Mouse (Mus musculus) mouse embryonic stem cell (cell line): ENCODE measurements around the gene Fam102a.

Experiments
- in situ Hi-C, 2 experiments: fragments of 300-500 bp; cut with MboI; formaldehyde crosslinking; loops; 1 replicate in 1 of 2; 3 replicates in 1 of 2; pipeline ENCODE4 v1.14.3; 2019 to 2020; ENCODE audit warnings: low sequenced_read_pairs in 2 of 2, low pct_unique_long_range_greater_than_20kb in 1 of 2, mixed read lengths in 1 of 2; ENCODE audit not compliant: unreplicated experiment in 1 of 2

Gene Fam102a

DNA sequence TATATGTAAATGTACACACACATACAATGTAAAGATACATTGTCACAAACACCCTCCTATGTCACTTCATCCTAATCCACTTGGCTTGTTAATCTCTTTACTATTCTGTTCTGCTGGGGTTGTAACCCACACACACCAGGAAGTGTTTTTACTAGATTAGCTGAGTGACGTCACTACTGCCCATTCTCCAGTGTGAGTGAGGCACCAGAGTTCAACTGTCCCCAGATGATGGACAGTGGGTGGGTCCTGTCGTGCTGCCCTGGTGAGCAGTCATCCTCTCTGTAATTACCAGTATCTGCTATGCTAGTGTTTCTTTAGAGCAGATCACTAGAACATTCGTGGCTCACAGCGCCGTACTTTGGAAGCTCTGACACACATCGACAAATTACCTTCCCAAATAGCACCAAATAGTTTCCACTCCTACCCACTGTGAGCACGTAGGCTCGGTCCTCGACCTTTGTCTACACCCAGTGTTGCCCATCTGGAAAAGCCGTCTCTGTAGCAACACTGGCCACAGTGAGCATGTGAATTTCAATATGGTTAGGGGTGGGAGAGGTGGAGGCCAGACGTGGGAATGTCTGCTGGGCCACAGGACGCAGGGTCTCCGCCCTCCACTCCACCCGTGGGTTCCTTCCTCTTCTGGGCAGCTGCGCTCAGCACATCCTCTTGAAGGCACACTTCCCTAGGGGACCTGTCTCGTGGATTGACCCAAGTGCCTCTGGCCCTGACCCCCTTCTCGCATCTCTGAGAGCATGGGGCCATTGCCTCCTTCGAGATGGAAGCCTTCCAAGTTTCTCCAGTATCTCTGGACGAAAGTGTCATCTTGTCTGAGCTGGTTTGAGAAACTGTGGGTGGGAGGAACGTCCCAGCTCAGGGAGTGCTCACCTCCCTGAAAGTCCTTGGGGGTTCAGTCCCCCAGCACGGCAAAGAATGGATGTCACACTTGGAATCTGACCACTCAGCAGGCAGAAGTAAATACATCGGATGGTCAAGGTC lies 28.2 kb upstream of the Fam102a start:
- in situ Hi-C loops: no loop called here

DNA sequence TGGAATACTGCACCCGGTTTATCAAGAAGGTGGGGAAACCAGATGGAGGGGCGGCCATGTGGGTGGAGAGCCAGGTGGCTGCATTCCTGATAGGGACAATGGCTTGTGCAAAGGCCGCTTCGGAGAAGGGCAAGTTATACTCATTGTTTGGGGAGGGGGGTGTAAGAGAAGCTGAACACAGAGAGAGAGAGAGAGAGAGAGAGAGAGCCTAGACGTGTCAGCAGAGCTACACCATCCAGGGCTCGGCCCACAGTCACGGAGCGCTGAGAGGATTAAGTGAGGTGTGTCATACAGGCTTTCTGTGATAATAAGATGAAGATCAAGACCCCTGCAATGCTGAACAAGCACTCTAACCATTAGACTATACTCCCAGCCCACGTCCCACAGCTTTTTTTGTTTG lies 27.2 kb upstream of the Fam102a start:
- in situ Hi-C loops: no loop called here

DNA sequence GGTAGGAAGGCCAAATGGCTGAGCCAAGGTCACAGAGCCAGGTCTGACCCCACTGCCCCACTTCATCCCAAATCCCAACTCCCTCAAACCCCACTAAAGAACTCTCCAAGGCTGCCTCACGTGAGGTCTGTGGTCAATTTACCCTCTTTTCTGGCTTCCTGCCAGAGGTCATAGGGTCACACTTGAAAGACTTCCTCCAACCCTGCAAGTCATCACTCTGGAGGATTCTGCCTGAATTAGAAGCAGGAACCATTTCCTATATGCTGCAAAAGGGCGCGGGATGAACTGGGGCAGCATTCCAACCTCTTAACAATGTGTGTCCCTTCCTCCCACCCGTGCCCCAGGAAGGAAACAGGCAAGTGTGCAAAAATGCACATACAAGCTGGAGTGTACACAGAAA lies 25.8 kb upstream of the Fam102a start:
- in situ Hi-C loops: no loop called here

DNA sequence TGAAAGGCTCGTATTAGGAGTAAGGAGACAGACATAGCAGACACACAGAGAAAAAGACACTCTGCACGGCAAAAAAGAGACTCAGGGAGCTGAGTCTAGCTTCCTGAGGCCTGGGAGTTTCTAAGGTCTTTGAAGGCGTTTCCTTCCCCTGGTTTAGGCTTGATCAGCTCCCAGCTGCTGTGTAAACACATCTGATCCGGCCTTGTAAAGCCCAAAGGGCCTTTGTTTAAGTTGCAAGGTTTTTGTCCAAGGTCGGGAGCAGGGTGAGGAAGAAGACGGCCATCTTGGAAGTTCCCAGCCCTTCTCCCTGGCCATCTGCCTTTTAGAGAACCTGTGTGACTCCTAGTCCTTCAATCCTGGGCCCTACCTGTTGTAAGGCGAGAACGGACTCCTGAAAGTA lies 25.2 kb upstream of the Fam102a start:
- in situ Hi-C loops: no loop called here

DNA sequence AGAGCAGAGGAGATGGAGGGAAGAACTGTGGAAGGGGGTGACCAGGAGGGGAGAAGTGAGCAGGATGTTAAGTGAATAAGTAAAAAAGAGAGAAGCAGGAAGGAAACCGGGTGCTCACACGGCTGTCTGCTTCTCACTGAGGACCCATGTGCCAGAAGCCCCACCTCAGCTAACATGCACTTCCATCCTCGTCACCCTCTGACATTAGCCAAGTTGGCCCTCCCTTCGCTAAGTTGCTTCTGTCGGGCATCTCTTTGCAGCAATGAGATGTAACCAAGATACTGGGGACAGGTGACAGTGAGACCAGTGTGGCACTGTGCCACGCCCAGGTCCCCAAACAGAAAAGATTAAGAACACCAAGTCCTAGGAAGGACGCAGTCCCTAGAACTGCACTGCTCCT lies 22.5 kb upstream of the Fam102a start:
- in situ Hi-C loops: no loop called here

DNA sequence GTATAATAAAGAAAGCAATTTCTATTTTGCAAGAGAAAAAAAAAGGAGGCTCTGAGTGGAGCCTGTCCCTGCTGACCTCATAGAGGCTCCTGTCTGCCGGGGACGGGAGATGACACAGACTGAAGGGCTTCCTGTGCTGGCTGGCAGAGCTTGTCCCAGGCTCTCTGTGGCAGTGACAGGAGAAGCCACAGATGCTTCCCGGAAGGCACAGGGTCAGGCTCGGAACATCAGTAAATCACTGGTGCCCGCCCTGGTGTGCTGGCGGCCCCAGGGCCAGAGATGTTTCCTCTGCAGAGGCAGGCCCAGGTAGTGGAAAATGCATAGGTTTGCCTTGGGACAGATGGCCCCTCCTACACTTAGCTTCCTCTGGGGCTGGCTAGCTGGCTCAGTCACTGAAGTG lies 20.8 kb upstream of the Fam102a start:
- in situ Hi-C loops: no loop called here

DNA sequence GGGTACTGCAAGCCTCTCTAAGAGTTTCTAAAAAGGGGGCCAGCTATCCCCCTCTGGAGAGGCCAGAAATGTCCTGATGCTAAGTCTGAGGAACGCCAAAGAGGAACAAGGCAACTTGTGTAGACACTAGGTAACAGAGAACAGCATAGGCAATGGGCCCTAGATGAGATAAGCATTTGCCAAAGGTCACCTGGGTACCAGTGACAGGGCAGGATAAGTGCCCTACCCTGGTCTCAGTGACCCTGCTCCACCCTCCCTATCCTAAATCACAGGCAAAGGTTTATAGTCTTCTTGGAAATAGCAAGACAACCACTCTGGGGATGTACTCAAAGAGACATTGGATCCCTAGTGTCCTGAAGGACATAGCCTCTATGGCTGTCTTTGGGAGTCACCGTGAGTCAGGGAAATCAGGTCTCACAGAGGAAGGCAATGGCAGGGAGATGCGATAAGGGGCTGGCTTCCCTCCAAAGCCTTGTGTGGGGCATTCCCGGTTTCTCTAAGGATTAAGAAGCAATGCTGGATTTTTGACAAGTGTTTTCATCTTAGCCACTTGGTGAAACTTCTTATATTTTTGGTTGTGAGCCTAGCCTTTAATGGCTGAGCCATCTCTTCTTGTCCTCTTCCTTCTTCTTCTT lies 17.8 kb upstream of the Fam102a start:
- in situ Hi-C loops: no loop called here

DNA sequence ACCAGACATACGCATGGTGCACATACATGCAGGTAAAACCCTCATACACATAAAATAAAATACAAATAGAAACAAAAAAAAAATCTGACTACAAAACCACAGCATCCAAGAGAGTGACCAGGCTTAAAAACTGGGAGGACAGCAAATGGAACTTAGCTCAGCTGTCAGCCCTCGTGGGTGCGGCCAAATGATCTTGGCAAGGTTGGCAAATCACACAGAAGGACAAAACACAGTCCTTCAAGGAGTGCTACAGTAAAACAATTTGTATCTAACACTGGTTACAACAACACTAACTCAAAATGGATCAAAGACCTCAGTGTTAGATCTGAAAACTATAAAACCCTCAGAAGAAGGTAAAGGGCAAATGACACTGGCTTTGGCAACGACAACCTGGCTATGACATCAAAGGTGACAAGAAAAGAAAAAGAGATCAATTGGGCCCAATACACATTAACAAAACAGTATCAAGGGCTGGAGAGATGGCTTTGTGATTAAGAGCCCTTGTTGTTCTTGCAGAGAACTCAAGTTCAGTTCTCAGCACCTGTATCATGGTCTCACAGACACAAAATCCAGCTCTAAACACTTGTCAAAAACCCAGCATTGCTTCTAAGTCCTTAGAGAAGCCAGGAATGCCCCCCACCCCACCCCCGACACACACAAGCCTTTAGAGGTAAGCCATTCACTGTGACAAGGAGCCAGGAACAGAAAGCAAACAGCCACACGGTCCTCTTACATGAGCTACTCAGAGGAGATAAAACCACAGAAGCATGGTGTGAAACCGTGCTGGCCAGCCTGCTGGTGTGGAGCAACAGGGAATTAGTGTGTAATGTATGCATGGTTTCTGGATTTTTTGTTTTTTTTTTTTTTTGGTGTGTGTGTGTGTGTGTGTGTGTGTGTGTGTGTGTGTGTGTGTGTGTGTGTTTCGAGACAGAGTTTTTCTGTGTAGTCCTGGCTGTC lies 14.8 kb upstream of the Fam102a start:
- in situ Hi-C loops: no loop called here

DNA sequence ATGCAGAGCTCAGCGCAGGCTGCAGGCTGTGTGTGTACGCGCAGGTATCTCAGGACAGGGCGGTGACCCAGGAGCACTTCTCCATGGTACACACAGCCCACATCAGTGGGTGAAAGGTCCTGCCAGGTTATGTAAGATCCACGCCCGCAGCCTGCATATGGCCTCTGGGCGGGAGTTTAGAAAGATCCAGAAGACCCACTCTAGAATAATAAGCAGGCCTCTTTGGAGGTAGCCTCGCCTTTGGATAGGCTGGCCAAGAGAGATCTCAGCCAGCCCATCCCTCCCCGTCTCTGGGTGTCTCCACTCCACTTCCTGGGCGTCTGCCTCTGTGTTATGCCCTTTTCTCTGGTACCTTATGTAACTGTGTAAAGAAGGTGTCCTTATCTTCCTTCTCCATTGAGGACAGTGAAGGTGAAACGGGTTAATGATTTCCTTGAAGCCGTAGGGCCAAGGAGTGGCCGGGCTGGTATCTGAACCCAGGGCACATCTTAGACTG lies 10.5 kb upstream of the Fam102a start:
- in situ Hi-C loops: no loop called here

DNA sequence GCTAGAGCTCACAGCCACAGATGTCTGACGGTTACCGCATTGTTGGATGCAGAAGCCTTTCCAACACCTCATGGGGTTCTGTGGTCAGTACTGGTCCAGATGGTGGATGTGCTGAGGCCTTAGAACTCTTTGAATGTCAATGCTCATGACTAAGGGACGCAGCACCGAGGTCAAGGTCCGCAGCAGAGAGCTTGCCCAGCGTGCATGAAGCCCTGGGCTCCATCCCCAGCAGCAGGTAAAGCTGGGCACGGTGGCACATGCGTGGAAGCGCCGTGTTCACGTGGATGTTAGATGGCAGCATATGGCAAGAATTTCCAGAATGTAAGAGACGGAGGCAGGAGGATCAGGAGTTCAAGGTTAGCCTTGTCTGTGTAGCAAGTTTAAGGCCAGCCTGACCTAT lies 9.3 kb upstream of the Fam102a start:
- in situ Hi-C loops: no loop called here

DNA sequence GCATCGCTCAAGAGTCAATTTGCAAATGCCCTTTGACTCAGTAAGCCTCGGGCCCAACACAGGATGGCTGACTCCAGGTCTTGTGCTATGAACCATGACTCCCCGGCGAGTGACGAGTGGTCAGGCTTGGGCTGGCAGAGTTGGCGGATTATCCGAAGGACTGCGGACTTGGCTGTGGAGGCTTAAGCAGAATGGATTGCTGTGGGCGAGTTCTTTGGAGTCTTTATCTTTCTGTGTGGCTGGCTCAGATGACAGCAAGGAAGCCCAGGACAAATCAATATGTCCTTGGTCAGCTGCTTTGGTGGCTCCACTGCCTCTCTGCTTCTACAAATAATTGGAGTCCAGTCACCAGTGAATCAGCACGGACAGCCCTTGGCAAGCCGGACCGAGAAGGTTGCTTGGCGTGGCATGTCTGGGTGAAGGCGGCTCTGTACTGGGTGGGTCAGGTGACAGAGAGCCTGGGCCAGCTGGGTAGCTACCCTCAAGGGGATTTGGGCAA lies 7.6 kb upstream of the Fam102a start:
- in situ Hi-C loops: no loop called here

DNA sequence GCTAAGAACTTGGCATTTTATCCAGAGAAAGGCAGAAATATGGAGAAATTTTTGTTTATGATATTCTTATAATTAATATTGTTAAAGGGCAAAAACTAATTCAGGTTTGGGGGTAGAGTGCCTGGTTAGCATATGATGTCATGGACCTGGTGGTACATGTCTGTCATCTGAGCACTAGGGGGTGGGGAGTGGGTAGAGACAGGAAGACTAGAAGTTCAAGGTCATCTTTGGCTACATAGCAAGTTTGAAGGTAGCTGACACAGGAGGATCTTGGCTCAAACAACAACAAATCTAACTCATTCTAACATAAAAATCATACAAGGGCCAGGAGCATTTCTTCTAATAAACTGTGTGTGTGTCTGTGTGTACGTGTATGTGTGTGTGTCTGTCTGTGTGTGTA lies 6.8 kb upstream of the Fam102a start:
- in situ Hi-C loops: no loop called here

DNA sequence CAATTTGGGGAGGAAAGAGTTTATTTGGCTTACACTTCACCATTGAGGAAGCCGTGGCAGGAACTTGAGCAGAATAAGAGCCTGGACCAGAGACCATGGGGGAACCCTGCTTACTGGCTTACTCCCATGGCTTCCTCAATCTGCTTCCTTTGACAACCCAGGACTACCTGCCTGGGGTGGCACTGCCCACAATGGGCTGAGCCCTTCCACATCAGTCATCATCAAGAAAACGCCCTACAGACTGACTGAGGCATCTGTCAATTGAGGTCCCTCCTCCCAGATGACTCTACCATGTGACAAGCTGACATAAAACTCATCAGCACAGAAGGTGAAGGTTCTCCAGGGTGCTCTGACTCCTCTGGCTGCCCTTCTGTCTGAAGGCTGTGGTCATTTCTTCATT lies 4.7 kb upstream of the Fam102a start:
- in situ Hi-C loops: no loop called here

DNA sequence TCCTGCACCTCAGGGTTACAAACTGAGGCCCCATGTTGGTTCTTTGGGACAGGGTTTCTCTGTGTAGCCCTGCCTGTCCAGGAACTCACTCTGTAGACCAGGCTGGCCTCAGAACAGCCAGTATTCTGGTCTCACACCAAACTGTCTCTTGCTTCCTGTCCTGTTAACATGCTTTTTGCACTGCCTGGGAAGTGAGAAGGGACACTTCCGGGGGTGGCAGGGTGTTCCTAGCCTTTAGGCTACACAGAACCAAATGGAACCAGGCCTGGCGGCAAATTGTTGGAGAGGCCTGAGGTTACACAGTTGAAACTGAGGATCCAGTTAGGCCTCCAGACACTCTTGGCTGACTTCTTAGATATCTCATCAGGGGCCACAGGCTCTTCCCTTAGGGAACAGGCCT lies 2.0 kb upstream of the Fam102a start:
- in situ Hi-C loops: no loop called here

DNA sequence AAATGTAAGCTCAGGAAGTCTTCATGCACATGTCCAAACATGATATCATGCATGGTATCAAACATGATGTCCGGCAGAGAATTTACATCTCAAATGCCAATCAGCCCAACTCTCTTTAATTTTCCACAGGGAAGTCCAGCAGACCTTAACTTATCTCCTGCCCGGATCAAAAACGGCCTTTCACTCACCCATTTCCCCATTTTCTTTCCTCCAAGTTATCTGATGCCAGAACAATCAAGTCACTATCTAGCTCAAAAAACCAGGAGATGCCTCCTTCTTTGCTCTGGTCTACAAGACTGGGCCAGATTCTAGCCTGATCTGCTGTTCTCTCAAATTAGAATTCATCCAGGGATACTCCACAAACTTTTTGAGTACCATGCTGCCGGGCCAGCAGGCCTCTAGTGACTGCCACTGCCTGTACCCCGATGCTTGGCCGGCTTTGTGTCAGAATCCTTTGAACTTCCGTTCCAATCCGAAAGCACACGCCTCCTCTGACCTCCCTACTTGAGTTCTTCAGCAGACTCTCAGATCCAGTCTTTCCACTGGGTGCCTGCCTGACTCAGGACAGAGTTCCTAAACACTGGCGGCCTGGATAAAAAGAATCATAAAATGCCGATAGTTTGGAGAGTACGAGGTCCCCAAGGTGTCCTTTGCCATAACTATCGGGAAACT lies 935 bp upstream of the Fam102a start:
- in situ Hi-C loops: no loop called here

DNA sequence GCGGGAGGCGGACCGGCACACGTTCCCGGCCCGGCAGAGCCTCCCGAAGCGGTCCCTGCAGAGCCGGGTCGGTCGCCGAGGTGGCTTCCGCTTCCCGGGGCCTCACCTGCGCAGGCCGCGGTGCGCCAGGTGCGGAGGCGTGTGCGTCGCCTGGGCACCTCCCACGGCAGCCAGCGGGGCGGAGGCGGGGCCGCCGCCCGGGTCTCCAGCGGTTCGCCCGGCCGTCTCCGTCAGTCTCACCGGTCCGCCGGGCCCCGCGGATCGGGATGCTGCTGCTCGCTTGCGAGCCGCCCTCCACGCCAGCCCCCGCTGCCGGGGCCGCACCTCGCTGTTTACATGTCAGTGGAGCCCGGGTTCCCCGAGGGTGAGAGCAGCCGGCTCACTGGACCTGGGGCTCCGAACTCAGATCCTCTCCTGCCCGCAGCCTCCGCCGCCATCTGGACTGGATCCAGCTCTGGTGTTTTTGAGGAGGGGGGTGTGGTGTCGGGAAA lies 414 bp downstream of the Fam102a start:
- in situ Hi-C loops: no loop called here

DNA sequence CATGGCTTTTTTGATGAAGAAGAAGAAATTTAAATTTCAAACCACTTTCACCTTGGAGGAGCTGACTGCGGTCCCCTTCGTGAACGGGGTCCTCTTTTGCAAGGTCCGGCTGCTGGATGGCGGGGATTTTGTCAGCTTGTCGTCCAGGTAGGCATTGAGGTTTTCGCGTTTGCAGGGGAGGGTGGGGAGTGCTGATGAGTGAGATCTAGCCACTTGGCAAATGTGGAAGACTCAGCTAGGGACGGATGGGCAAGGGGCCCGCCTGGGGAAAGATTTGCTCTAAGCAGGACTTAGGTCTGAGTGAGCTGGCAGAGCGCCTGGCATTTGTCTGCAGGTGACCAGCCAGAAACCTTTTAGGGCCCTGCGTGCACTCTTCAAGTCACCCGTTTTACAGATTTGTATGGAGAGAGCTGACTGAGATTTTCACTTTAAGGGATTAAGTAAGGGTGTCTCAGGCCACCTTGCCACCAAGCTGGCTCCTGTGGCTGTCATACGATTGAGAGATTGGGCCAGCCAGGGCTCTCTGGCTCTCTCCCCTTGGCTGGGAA lies 1.0 kb downstream of the Fam102a start:
- in situ Hi-C loops: no loop called here
